Mouse (Mus musculus): Measurements from ENCODE around the gene Tbc1d20.
A peak's percentile ranks its signal among the peaks of the same experiment; 100 is the strongest.
"Not testable (repeated sequence)": the region's sequence is repeated elsewhere in the genome, so short reads cannot be mapped to it uniquely, and the experiment has no call there.

Gene Tbc1d20

DNA sequence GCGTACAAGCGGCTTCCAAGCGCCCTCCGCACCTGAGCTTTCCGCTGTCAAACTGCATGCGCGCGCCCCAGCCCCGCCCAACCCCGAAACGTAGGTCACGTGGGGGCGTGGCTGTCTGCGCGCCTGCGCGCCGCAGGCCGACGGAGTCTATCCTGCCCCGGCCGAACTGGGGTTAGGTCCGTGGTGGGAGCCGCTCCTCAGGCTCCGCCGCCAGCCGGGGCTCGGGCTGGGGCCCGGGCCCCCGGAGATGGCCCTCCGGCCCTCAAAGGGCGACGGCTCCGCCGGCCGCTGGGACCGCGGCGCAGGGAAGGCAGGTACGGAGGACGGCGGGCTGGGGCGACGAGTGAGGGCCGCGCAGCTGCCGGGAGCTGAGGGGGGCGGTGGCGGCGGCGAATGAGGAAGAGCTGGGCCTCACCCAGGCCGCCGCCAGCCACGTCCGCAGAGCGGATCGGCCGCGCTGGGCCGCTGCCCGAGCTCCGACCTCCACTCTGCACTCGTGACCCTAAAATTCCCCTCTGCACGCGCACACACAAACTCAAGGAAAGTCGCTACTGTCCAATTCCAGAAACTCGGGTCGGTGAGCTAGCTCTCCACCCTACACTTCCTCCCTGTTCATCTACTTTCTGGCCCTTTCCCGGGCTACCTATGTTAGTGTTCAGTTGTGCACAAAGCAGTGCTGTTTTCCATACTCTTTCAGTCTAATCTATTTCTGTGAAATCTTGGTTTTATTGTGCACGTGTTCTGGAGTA lies at the start of gene Tbc1d20:
TSS of gene Tbc1d20 (plus strand) at position 102 of the 749 bp plus-strand sequence.
- peak; percentile 90 for DNase-seq

DNA sequence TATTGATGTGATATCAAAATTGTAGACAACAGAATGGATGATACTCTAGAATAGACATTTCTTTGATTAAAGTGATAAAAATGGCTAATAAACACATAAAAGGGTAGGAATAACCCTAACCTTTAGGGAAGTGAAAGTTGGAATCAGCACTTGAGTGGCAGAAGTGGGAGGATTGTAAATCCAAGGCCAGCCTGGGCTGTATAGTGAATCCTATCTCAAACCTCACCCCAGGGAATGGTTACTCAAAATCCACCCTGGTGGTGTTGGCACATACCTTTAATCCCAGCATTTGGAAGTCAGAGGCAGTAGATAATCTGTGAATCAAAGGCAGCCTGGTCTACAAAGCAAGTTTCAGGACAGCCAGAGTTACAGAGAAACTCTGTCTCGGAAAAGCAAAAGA lies 46.4 kb upstream of the Tbc1d20 start:
- DNase-seq, result no peak

DNA sequence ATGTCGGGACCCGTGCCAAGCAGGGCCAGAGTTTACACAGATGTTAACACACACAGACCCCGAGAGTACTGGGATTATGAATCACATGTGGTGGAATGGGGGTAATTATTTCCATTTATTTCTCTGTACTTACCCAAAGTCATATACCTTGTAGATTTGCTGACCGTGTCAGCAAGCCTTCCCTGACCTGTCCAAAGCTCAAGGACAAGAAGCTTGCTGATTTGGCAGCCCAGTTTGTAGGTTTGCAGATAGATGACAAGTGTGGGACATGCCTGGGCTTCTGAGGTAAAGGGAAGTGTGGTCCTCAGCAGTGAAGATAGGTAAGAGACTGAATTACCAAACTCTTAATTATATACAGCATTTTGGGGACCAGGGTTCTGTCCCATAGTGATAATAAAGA lies 43.1 kb upstream of the Tbc1d20 start:
- DNase-seq, result no peak

DNA sequence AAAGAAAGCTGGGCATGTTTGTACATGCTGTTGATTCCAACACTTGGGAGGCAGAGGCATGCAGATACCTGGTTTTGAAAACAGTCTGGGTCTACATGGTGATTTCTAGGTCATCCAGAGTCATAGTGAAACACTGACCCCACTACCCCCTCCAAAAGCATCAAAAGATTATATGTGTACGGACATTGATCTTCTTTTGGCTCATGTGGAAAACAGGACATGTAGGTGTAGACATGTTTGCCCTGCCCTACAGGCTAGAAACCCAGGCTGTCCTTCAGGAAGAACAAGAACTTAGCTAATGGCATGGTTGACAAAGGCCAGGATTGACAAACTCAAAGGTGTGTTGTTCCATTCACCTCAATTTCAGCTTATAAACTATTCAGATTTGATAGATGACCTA lies 33.9 kb upstream of the Tbc1d20 start:
- DNase-seq, result no peak

DNA sequence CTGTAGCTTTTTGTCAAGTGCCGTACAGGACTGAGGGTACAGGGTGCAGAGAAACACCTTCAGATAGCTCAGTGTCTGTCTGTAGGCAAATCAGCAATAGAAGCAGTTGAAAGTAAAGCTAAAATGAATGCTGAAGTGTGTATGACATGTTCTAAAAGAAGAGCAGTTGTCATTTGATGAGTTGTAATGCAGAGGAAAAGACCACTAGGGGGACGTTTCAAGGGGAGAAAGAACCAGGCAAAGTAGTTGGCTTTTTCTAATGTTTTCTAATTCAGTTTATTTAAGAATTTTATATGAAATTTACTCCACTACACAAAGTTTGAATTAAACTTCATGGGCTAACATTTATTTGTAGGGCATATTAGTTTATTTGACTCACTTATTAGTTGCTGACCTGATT lies 20.0 kb upstream of the Tbc1d20 start:
- no peak for DNase-seq

DNA sequence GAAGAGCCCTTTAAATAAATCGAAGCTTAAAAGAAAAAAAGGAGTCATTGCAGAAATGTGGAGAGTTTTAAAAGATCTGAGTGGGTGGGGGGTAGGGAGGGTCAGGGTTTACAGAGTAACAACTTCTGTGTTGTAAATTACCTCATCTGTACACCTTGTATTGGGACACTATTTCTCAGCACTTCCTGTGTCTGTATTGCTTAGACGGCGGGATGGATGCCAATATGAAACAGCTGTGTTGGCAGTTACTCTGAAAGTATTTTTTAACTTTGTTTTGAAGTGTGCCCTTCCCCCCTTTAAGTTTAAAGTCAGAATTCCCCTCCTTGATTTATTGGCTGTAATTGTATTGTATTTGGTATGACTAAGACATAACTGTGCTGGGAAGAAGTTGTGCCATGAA lies 12.2 kb upstream of the Tbc1d20 start:
- no peak for DNase-seq

DNA sequence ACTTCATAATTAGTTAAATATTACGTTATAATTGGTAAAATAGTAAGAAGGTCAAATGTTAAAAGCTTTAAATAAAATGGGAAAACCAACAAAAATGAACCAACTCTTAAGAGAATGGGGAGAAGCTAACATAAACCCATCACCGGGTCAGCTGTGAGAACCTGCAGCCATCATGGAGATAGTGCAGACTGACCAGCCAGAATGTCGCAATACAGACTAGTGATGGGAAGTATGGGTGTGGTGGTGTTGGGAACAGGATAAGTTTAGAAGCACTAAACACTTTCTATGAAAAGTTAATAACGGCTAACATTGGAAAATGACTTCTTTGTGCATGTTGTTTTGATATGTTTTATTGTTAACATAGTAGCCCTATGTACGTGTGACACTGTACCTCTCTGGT lies 6.1 kb upstream of the Tbc1d20 start:
- no peak for DNase-seq

DNA sequence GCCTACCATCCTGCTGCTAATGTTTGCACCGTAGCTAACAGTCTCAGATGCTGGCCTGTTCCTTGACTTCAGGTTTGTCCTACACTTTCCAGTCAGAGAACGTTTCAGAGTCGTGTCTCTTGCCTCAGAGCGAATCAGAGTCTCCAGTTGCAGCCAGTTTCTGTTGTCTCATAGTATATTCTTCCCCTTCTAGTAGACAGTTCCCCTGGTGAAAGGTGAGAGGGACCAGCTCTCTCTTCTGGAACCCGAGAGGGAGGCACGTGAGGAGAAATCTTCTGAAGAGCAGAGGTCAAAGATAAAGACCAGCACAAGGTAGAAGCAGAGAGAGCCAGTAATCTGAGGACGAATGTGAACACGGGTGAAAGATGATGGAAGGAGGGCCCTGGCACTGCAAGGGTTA lies 5.6 kb upstream of the Tbc1d20 start:
- no peak for DNase-seq

DNA sequence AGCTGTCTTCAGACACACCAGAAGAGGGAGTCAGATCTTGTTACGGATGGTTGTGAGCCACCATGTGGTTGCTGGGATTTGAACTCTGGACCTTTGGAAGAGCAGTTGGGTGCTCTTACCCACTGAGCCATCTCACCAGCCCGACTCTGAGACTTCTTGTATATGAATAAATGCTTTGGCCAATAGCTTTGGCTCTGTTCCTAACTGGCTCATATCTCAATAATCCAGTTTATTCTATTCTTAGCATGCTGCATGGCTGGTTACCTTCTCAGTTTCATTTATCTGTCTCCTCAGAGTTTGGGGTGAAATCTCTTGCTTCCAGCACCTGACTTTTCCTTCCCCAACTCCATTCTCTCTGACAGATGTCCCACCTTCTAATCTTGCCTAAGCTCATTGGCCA lies 4.0 kb upstream of the Tbc1d20 start:
- not testable (repeated sequence) for DNase-seq

DNA sequence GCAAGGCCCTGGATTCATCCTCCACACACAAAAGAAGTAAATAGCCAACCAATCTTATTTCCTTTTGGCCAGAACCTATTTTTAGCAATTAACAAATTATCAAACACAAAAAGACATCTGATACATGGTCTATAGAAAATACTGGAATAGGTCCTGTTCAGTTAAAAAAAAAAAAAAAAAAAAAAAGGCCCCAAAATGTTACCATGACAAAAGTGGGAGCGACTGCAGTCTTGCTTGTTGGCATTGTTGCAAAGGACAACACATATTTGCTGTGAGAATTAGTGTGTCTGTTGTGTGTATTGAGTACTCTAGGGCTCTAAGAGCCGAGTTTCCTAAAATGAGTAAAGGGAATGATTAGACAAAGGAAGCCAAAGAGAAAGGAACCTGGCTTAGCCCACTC lies 1.2 kb upstream of the Tbc1d20 start:
- no peak for DNase-seq

DNA sequence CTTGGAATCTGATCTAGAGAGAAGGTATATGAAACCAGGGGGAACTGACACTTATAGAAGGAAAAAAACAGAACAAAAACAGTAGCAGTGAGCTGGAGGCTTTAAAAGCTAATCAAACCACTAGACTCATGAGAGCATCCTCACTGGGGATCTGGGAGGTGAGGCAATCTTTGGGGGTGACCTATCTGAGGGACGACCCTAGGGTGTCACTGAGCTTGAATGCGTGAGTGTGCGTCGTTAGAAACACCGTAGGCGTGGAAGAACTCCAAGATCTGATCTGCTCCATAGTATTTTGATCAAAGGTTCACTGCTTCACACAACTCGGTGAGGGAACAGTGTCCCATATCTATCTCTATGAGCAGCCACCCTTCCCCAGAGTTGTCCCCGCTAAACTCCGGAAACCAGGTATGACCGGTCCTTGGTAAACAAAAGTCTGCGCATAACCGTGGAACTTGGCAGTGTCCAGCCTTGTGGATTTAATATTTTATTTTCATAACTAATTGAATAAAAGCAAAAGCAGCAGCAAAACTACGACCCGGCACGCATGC lies 375 bp upstream of the Tbc1d20 start:
- no peak for DNase-seq

DNA sequence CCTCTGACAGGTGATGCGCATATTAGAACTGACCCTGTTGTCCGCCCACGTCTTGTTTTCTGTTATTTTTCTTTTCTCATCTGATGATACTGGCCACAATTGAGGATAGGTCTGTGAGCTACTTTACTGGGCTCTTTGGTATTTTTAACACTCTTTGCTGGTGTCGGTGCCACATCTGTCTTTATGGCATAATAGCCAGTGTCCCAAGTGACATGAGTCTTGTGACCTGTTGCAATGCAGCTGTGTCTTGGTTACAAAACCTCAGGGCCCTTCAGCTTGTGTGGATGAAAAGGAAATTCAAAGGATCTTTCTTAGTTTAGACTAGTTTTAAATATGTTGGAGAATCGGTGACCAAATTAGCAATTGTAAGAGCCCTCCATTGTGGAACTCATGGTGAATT lies 913 bp downstream of the Tbc1d20 start:
- no peak for DNase-seq

DNA sequence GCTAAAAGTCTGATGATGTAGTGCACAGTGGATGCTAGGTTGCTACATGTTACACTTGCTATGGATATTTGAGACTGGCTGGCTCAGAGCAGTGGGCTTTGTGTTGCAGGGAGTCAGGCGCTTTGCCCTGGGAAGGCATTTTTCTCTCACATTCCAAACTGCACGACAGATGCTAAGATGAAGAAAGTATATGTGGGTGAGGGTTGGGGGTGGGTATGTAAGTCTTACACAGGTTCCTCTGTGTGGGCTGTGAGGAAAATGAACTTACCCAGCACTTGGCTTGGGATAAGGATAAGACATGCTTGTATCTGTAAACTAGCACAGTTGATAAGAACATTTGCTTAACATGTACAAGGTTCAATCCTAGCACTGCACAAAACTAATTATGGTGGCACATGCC lies 9.2 kb downstream of the Tbc1d20 start:
- no peak for DNase-seq

DNA sequence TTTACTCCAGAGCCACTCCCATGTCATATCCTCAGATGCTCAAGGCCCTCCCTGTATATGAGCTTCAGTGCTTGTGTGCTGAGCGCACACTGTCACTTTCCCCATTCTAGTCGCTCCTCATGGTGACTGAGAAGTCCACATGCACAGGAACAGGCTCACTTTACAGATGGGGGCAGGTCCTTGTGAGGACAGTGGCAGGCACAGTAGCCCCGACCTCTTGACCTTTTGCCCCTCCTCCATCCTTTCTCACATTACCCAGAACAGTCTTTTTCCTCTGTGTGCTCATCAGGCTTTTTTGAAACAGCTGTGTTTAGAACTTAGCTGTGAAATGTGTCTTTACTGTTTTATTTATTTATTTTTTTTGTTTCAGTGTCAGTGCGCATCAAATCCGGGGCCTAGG lies 10.2 kb downstream of the Tbc1d20 start:
- DNase-seq, result no peak

DNA sequence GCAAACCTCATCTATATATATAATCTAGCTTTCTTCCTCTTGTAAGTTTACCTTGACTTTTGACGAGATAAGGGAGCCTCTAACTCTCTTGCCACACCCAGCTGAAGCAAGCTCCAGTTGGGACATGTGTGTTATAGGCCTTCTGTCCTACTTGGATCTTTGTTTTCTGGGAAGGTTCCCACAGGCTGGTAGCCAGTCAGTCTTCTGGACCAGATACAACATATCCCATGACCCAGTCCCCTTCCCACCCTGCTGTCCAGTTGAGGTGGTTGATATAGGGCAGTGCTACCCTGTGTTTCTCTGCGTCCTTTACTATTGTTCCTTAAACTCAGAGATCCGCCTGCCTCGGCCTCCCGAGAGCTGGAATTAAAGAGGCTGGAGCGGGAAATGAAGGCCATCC lies 11.9 kb downstream of the Tbc1d20 start:
- DNase-seq, result no peak

DNA sequence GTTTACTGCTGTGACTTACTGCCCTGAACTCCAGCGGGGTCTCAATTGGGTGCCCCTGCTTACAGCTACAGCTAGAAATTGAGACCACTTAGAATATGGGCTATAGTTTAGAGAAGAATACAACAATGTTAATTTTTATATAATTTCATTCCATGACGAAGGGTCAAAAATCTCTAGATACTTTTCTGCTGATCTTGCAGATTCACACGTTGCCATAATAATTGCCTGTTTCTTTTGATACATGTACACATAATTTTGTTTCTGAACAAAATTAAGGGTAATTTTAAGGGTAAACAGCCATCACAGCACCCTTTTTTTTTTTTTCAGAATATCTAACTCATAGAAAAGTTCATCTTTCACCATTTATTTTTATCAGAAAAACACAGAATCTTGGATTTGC lies 13.6 kb downstream of the Tbc1d20 start:
- DNase-seq, result no peak

DNA sequence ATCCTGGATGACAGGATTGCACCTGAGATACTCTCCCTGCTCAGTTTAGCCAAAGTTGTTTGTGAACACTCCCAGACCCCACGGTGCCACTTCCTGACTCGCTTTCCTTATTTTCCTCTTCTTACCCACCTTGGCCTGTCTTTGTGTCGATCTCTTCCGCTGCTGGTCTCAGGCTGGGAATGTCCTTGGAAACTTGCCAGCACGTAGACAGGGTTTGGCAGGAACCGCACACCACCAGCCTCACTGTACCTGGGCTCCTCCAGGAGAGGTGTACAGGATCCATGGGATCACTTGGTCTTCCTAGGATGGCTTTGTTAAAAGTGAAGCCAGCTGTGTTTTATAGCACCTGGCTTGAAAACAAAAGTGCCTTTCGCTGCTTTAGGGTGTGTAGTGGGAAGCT lies 19.4 kb downstream of the Tbc1d20 start:
- DNase-seq, result no peak

DNA sequence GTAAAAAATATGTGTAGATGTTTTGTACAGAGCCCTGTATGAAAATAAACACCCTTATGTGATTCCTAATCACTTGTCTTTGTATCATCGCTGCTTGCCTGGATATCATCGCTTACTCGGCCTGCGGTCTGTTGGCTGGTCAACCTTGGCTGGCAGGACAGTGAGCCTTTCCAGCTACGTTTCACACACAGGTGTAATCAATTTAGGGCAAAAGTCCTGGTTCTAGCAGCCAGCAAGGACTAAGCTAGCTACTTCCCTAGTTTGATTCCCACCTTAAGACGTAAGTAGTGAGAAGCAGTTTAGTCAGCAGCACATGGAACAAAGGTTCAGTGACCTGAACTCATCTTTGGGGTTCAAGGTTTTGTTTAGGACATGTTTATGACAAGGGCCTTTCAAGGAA lies 20.3 kb downstream of the Tbc1d20 start:
- no peak for DNase-seq

DNA sequence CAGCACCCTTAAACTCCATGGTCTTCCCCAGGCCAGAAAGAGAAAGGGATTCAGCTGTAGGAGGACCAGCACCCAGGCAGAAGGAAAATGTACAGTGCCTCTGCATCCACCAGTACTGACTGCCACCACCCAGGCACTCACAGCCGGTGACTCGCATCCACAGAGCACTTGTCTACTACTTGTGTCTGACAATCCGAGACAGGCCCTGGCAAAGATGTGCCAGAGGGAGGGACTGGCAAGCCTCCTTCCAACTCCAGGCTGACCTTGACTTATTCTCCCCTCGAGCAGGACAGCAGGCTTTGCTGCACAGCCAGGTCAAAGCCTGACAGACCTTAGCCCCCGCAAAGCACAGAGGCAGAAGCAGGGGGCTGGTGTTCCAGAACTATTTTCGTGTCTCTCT lies 23.4 kb downstream of the Tbc1d20 start:
- no peak for DNase-seq

DNA sequence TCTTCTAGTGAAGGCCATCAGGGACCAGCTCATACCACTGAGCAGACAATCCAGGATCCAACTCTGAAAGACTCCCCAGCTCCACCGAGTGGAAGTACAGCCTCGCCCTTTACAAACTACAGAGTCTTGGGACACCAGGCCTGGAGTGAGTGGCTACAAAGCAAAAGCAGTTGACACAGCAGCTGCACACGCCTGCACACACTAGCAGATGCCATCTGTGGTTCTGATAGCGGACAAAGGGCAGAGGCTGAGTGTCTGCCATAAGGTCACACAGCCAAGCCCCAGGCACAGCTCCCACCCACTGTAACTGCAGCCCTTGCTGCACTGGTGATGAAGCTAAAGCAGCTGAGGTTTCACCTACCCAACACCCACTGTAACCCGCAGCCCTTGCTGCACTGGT lies 27.9 kb downstream of the Tbc1d20 start:
- DNase-seq, result no peak

DNA sequence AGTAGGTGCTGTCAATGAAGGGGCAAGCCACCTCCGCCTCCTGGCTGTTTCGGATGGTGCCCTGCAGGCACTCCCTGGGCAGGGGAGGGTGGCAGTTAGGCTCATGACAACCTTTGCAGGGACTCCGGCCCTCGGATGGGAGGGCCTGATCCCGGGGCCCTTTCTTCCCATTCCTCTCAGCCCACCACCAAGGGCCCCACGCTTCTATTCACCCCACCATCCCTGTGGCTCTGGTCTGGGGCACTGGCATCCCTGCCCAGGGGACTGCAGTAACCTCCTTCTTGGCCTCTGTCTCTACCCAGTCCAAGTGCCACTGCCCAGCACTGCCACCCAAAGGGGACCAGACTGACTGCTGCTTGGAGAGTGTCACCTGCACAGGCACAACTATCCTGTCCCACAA lies 28.6 kb downstream of the Tbc1d20 start:
- DNase-seq, result no peak

DNA sequence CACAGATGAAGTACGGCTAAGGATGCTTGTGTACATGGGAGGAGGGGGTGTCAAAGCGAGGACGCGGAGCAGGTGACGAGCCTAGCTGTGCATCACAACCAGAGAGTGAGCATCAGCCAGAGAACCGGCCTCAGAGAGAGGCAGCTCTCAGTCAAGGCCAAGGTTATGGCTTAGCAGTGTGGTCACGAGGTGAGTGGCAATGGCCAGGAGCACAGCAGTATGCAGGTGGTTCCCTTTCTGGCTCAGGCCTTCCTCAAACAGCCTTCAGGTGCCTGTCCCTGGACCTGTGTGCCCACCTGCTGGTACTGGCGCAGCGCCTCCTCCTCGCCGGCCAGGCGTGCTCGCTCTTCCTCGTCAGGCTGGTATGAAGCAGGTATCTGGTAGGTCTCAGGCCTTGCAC lies 30.3 kb downstream of the Tbc1d20 start:
- DNase-seq, result peak; percentile 67

DNA sequence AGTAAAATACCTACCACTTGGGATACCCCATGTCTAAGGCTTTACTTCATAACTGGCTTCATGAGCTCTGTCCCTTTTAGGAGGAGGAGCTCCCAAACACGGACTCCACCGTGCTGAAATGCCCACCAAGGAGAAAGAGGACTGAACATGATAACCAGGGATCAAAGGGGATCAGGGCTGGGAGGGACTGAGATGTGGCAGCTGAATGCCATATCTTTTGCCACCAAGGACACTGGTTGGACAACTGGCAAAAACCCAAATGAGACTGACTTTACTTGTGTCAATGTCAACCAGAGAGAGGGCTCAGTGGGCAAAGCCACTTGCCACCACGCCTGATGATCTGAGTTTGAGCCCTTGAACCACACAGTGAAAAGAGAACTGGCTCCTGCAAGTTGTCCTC lies 31.2 kb downstream of the Tbc1d20 start:
- no peak for DNase-seq

DNA sequence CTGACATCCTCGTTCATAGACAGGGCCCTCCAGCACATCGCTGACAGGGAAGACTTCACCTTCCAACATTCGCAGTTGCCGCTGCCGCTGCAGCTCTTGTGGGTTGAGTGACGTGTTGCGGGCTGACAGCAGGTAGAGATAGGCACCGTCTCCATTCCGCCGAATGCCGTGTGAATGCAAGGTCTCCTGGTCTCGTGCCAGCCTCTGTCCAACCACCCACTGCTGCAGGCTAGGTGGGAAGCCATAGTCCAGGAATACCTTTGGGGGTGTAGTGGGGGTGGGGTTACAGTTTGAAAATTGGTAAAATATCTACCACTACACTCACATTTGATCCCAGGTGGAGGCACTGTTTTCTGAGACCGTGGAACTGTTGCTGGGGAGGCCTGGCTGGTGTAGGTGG lies 32.5 kb downstream of the Tbc1d20 start:
- no peak for DNase-seq

DNA sequence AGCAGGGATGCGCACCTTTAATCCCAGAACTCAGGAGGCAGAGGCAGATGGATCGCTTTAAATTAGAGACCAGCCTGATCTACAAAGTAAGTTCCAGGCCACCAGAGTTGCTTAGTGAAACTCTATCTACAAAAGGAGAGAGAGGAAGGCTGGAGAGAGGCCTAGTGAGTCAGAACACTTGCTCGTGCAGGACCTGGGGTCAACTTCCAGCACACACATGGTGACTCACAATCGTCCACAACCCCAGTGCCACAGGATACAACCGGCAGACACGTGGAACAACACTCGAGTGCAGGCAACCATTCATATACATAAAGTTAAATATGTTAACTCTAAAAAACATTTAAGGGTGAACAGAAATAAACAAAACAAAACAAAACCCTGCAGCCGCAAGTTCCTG lies 33.0 kb downstream of the Tbc1d20 start:
- DNase-seq, result no peak
